Mouse (Mus musculus) mouse trophoblast stem cell (cell line): ENCODE results near the gene Npc2.

Experiments
- in situ Hi-C, 2 experiments: fragments of 300-500 bp; cut with MseI, MboI; formaldehyde crosslinking; loops; 2 replicates in 1 of 2; 3 replicates in 1 of 2; pipeline ENCODE4 v1.15.1; 2025

Gene Npc2

DNA sequence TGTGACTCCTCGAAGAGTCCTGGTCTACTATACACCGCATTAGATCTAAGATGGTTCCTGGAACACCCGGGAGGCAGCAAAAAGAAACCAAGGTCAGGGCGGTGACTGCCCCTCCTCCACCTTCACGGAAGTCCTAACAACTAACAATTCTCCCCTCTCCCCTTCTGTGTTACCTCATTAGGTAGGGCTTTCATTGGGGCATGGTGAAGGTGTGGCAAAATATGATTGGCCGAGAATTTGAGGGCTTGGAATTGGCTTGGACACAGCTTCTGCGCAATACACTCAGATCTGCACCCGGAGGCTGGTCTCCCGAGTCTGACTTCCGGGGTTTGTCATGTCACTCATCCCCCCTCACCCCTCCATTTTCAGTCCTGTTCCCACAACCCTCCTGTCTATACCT lies 44.5 kb downstream of the Npc2 start:
- in situ Hi-C loops, result no loop called here

DNA sequence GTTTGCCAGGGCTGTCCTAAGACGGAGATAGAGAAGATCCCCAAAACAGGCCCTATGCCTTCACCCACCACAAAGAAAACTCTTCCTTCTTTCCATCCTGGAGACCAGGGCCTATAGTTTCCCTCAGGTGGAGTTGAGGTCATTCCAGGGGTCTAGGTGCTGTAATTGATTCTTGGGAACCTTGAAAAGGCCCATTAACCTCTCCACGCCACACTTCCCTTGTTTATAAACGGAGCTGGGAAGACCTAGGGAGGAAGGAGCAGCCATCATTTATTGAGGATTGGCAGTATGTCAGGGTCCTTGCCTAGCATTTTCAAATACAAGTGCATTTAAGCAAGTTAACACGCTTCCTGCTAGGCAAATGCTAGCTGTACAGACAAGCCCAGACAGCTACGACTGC lies 45.5 kb downstream of the Npc2 start:
- in situ Hi-C loops, result no loop called here

DNA sequence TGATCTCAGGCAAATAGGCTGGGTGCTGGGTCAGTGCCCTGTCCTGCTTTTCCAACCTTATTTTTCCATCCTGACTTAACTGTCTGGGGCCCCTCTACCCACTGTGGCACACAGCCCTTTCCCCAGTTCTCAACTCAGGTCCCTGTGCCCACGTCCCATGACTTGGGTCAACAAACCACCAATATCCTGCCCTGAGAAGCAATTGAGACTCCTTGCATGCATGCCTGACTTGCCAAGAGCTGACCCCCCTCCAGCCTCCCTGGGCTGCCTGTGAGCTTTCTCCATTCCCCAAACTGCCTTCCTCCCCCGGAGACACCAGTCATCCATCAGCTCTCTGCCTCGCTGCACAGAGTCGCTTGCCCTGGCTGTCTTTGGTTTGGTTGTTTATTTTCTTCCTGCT lies 46.0 kb downstream of the Npc2 start:
- in situ Hi-C loops, result no loop called here

DNA sequence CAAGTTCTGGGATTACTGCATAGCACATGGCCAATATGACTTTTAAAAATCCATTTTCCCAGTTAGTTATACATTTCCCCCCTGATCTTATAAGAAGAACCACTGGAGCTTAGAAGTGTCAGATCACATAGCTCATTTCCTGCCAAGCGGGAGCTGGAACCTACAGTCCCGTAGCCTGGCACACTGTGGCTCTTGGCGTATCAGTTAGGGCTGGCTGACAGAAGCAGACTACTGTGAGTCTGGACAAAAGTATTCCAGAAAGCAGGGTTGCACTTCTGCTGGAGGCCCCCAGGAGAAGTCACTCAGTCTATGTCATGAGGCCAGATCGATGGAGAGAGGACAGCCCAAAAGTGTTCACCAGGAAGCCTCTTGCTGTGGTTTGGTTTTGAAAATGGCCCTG lies 46.6 kb downstream of the Npc2 start:
- in situ Hi-C loops, result no loop called here

DNA sequence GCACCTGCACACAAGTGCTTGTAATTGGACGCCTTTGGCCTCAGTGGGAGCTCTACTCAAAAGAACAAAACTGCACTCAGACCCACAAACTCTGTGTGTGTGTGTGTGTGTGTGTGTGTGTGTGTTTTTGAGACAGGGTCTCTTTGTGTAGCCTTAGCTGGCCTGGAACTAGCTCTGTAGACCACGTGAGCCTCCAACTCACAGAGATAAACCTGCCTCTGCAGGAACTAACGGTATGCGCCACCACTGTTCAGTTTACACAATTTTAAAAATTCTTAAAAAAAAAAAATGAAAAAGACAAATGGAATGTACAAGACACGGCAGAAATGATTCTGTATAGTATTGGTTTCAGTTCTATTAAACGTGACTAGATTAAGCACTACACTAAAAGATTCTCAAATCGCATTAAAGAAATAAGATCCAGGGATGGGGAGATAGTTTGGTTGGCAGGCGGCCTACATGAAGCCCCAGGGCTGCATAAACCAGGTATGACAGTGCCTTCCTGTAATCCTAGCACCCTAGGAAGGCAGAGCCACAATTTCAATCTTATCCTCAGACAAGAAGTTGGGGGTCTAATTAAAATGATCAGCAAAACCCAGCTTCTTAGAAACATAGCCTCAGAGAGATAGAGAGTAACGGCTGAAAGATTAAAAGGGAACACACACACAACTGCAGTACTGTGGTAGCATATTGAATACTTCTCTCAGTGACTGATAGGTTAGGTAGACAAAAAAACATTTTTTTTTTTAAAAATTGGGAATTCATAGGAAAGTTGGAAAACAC lies 54.3 kb downstream of the Npc2 start:
- in situ Hi-C loops, result no loop called here

DNA sequence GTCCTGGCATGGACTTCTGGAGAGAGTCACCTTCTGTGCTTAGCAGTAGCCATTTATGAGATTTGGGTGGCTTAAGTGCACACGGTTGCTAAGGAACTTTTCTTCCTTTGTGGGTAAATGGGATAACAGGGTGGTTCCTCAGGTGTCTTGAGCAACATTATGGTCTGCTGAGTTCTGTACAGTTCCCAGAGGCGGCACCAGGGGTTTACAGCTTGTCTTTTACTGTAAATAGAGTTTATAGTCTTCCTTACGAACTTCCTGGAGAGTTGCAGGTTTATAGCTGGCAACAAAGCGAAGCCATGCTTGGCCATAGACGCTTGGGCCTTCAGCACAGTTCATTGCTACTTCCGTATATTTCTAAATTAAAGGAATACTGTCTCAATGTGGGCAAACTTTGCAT lies 58.4 kb downstream of the Npc2 start:
- in situ Hi-C loops, result no loop called here

DNA sequence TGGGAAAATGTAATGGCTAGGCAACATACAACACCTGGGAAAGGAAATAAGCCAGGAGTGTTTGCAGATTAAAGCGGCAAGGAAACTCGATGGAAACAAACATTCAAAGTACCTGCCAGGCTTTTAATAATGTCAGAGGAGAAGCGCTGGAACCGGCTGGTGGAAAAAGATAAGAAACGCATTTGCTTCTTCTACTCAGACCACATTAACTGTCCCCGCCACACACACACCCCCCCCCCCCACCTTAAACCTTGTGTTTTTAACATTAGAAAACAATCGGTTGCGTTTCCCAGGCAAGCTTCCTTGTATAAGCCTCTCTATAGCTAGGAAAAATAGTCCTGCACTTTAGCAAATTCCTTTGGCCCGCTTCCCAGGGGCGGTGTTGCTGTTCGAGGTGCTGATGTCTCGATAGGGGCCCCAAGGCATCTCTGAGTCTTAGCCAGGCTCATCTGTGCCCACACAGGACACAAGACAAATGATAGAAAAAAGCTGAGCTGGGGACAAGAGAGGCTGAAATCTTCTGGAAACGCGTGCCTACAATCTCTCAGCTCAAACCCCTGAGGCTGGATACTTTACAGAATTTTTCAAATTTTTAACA lies 63.0 kb downstream of the Npc2 start:
- in situ Hi-C loops, result no loop called here

DNA sequence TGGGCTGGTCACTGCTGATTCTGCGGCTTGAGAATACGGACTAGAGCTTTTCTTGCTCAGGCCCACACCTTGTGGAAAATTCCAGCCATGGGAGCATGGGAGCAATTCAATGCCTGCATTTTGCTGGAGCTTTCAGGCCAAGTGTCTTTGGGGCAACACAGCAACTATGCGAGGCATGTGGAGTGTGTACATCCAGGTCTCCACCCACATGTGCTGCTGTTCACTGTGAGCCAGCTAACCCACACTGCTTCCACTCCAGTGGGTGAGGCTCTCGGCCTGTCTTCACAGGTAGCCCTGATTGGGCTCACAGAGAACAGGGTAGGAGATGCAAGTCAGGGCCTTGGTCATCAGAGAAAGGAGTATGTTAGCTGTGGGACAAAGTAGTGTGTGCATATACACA lies 65.1 kb downstream of the Npc2 start:
- in situ Hi-C loops, result no loop called here

DNA sequence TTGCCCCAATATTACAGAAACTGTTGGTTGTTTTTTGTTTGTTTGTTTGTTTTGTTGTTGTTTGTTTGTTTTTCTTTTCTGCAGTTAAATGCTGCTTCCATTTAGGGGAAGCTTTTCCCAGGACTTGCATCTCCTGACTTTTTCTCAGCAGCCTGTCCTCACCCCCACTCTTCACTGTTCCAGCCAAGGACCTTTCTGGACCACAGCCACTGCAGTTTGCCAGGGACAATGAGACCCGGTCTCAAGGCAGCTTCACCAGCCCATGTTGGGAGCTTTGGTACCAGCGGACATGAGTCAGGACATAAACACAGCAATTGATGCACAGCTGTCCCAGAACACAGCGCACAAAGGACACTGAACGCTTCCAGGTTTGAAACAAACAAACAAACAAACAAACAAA lies 66.1 kb downstream of the Npc2 start:
- in situ Hi-C loops, result no loop called here
